Mouse (Mus musculus): ENCODE data around the gene Slc17a3. TPM values are rescaled to one million over a fixed set of nuclear protein-coding genes. Genes with fewer than 3 reads are reported as not detected.
A peak's percentile ranks its signal among the peaks of the same experiment; 100 is the strongest.

The Slc17a3 gene
- polyA plus RNA-seq (2016; fragmentation: Nextera tagmentation; extraction: Ambion mirVana) = not detected in 2 replicates

- Histone ChIP-seq H3K36me3 (no peaks in the 10 kb centered on the region), H3K27ac (no peak within 1 kb of the TSS), H3K27me3 (ENCODE audit: low read depth, poor library complexity, severe bottlenecking) (no peaks in the 10 kb centered on the region), H3K4me1 (no peaks in the 10 kb centered on the region), H3K9me3 (replicated peaks) (no peaks in the 10 kb centered on the region), H3K4me3 (no peak within 1 kb of the TSS)
- no peak for DNase-seq (ENCODE audit: low spot score)
- WGBS = 86% methylated on average over 2 of the region's 2 CpGs
Observed at GRCm38 (mm10) chr13:23839308-23839707, at the start of gene Slc17a3. TSS of gene Slc17a3 (plus strand) at chr13:23839434.

- Histone ChIP-seq H3K27me3 (ENCODE audit: low read depth, poor library complexity, severe bottlenecking) (no peaks in the 10 kb centered on the region), H3K4me3 (no peak overlapping the region), H3K4me1 (peaks cover 3% of the 10 kb centered on the region; the same call in 1 of the 2 replicates), H3K36me3 (no peaks in the 10 kb centered on the region), H3K9me3 (replicated peaks) (no peaks in the 10 kb centered on the region), H3K27ac (no peak overlapping the region)
- peak; percentile 40 for DNase-seq (ENCODE audit: low spot score)
- 48% methylated on average over 2 of the region's 2 CpGs for WGBS
Observed at GRCm38 (mm10) chr13:23792520-23792919, 46.7 kb upstream of the Slc17a3 start.

GRCm38 (mm10) chr13:23799405-23799804 lies 39.8 kb upstream of the Slc17a3 start:
- Histone ChIP-seq H3K9me3 (replicated peaks) (no peaks in the 10 kb centered on the region), H3K4me1 (peaks cover 28% of the 10 kb centered on the region), H3K36me3 (no peaks in the 10 kb centered on the region), H3K27me3 (ENCODE audit: low read depth, poor library complexity, severe bottlenecking) (no peaks in the 10 kb centered on the region), H3K27ac (no peak overlapping the region), H3K4me3 (no peak overlapping the region)
- WGBS = 74% methylated on average over 5 of the region's 5 CpGs
- no peak for DNase-seq (ENCODE audit: low spot score)

- H3K36me3 ChIP-seq = no peaks in the 10 kb centered on the region
- WGBS = 84% methylated on average over 2 of the region's 2 CpGs
- H3K4me3 ChIP-seq = no peak overlapping the region
- DNase-seq (ENCODE audit: low spot score) = no peak
- peaks cover 5% of the 10 kb centered on the region for H3K4me1 ChIP-seq
- H3K9me3 ChIP-seq (replicated peaks) = no peaks in the 10 kb centered on the region
- H3K27ac ChIP-seq = no peak overlapping the region
- no peaks in the 10 kb centered on the region for H3K27me3 ChIP-seq (ENCODE audit: low read depth, poor library complexity, severe bottlenecking)
Observed at GRCm38 (mm10) chr13:23804532-23804931, 34.7 kb upstream of the Slc17a3 start.

GRCm38 (mm10) chr13:23806422-23807052 lies 32.7 kb upstream of the Slc17a3 start, which contains the start of gene Slc17a2:
TSS of gene Slc17a2 (plus strand) at chr13:23806993.
- Histone ChIP-seq H3K4me1 (no peaks in the 10 kb centered on the region), H3K27ac (no peak within 1 kb of the TSS), H3K9me3 (replicated peaks) (no peaks in the 10 kb centered on the region), H3K27me3 (ENCODE audit: low read depth, poor library complexity, severe bottlenecking) (no peaks in the 10 kb centered on the region), H3K4me3 (no peak within 1 kb of the TSS), H3K36me3 (no peaks in the 10 kb centered on the region)
- 91% methylated on average over 15 of the region's 15 CpGs for WGBS
- no peak for DNase-seq (ENCODE audit: low spot score)

GRCm38 (mm10) chr13:23816148-23816547 lies 23.1 kb upstream of the Slc17a3 start:
- H3K27me3 ChIP-seq (ENCODE audit: low read depth, poor library complexity, severe bottlenecking) = no peaks in the 10 kb centered on the region
- 85% methylated on average over 2 of the region's 2 CpGs for WGBS
- H3K4me3 ChIP-seq = no peak overlapping the region
- H3K36me3 ChIP-seq = no peaks in the 10 kb centered on the region
- no peak for DNase-seq (ENCODE audit: low spot score)
- H3K27ac ChIP-seq = no peak overlapping the region
- H3K9me3 ChIP-seq (replicated peaks) = no peaks in the 10 kb centered on the region
- peaks cover 9% of the 10 kb centered on the region for H3K4me1 ChIP-seq

GRCm38 (mm10) chr13:23820179-23820940 lies 18.9 kb upstream of the Slc17a3 start:
- H3K27ac ChIP-seq = no peak overlapping the region
- no peak overlapping the region for H3K4me3 ChIP-seq
- 81% methylated on average over 4 of the region's 4 CpGs for WGBS
- H3K9me3 ChIP-seq (replicated peaks) = no peaks in the 10 kb centered on the region
- no peaks in the 10 kb centered on the region for H3K27me3 ChIP-seq (ENCODE audit: low read depth, poor library complexity, severe bottlenecking)
- H3K4me1 ChIP-seq = peaks cover 9% of the 10 kb centered on the region
- no peak for DNase-seq (ENCODE audit: low spot score)
- H3K36me3 ChIP-seq = no peaks in the 10 kb centered on the region

GRCm38 (mm10) chr13:23822213-23822612 lies 17.0 kb upstream of the Slc17a3 start:
- WGBS = 94% methylated on average over 3 of the region's 3 CpGs
- no peak for DNase-seq (ENCODE audit: low spot score)
- H3K4me3 ChIP-seq = no peak overlapping the region
- H3K4me1 ChIP-seq = peaks cover 8% of the 10 kb centered on the region
- no peak overlapping the region for H3K27ac ChIP-seq
- no peaks in the 10 kb centered on the region for H3K36me3 ChIP-seq
- no peaks in the 10 kb centered on the region for H3K9me3 ChIP-seq (replicated peaks)
- no peaks in the 10 kb centered on the region for H3K27me3 ChIP-seq (ENCODE audit: low read depth, poor library complexity, severe bottlenecking)

GRCm38 (mm10) chr13:23826606-23827005 lies 12.6 kb upstream of the Slc17a3 start:
- WGBS = 83% methylated on average over 3 of the region's 3 CpGs
- Histone ChIP-seq H3K4me3 (no peak overlapping the region), H3K9me3 (replicated peaks) (no peaks in the 10 kb centered on the region), H3K4me1 (no peaks in the 10 kb centered on the region), H3K27ac (no peak overlapping the region), H3K36me3 (no peaks in the 10 kb centered on the region), H3K27me3 (ENCODE audit: low read depth, poor library complexity, severe bottlenecking) (no peaks in the 10 kb centered on the region)
- DNase-seq (ENCODE audit: low spot score) = no peak

GRCm38 (mm10) chr13:23833053-23833452 lies 6.2 kb upstream of the Slc17a3 start:
- no peaks in the 10 kb centered on the region for H3K9me3 ChIP-seq (replicated peaks)
- no peaks in the 10 kb centered on the region for H3K27me3 ChIP-seq (ENCODE audit: low read depth, poor library complexity, severe bottlenecking)
- DNase-seq (ENCODE audit: low spot score) = peak; percentile 42
- H3K4me3 ChIP-seq = no peak overlapping the region
- no peaks in the 10 kb centered on the region for H3K36me3 ChIP-seq
- H3K4me1 ChIP-seq = no peaks in the 10 kb centered on the region
- 22% methylated on average over 6 of the region's 6 CpGs for WGBS
- no peak overlapping the region for H3K27ac ChIP-seq

- DNase-seq (ENCODE audit: low spot score) = no peak
- no peaks in the 10 kb centered on the region for H3K9me3 ChIP-seq (replicated peaks)
- H3K27ac ChIP-seq = no peak overlapping the region
- H3K4me1 ChIP-seq = no peaks in the 10 kb centered on the region
- 86% methylated on average over 5 of the region's 5 CpGs for WGBS
- H3K27me3 ChIP-seq (ENCODE audit: low read depth, poor library complexity, severe bottlenecking) = no peaks in the 10 kb centered on the region
- H3K4me3 ChIP-seq = no peak overlapping the region
- H3K36me3 ChIP-seq = no peaks in the 10 kb centered on the region
Observed at GRCm38 (mm10) chr13:23834836-23835235, 4.4 kb upstream of the Slc17a3 start.

GRCm38 (mm10) chr13:23836630-23837029 lies 2.6 kb upstream of the Slc17a3 start:
- WGBS = 93% methylated on average over 5 of the region's 5 CpGs

GRCm38 (mm10) chr13:23845851-23846250 lies 6.6 kb downstream of the Slc17a3 start:
- Histone ChIP-seq H3K27me3 (ENCODE audit: low read depth, poor library complexity, severe bottlenecking) (no peaks in the 10 kb centered on the region), H3K27ac (no peak overlapping the region), H3K4me1 (0 out of 2 replicates have a peak, but pooled peaks cover 3% of the 10 kb centered on the region), H3K9me3 (replicated peaks) (no peaks in the 10 kb centered on the region), H3K36me3 (no peaks in the 10 kb centered on the region), H3K4me3 (no peak overlapping the region)
- WGBS = 71% methylated on average over 4 of the region's 4 CpGs
- DNase-seq (ENCODE audit: low spot score) = no peak

More at GRCm38 (mm10) chr13:23836630-23837029, 2.6 kb upstream of the Slc17a3 start:
- Histone ChIP-seq H3K27ac (no peak overlapping the region), H3K4me1 (no peaks in the 10 kb centered on the region), H3K4me3 (no peak overlapping the region), H3K36me3 (no peaks in the 10 kb centered on the region), H3K9me3 (replicated peaks) (no peaks in the 10 kb centered on the region), H3K27me3 (ENCODE audit: low read depth, poor library complexity, severe bottlenecking) (no peaks in the 10 kb centered on the region)
- no peak for DNase-seq (ENCODE audit: low spot score)

All from limb, embryonic 10.5 days (tissue).